Mouse (Mus musculus) lung, embryonic 16.5 days (tissue): ENCODE results near the gene Ranbp3. TPM values are rescaled to one million over a fixed set of nuclear protein-coding genes. Genes with fewer than 3 reads are reported as not detected.
A peak's percentile ranks its signal among the peaks of the same experiment; 100 is the strongest.
"Not testable (repeated sequence)": the region's sequence is repeated elsewhere in the genome, so short reads cannot be mapped to it uniquely, and the experiment has no call there.

Experiments used
- ATAC-seq: fragments of 200-750 bp; cut with Nextera tagmentation; 2 replicates; pipeline ENCODE4 v1.8.0; 2017; ENCODE audit warnings: low read depth, mild to moderate bottlenecking, moderate library complexity
- H3K27ac ChIP-seq: fragments of 300-500 bp; sonication (generic); 2 replicates; pipeline ENCODE4 v1.5.1; 2014; ENCODE audit warnings: mild to moderate bottlenecking, control low read depth, low read length
- H3K27me3 ChIP-seq: fragments of 300-500 bp; sonication (generic); 2 replicates; pipeline ENCODE4 v1.6.1; 2014; ENCODE audit warnings: low read depth, low read length, mixed read lengths; ENCODE audit not compliant: control insufficient read depth, insufficient read depth
- H3K36me3 ChIP-seq: fragments of 300-500 bp; sonication (generic); 2 replicates; pipeline ENCODE4 v1.6.1; 2014; ENCODE audit warnings: low read length; ENCODE audit not compliant: control insufficient read depth, insufficient read depth
- H3K4me1 ChIP-seq: fragments of 300-500 bp; sonication (generic); replicated peaks from 2 replicates; pipeline ENCODE4 v1.6.1; 2014; ENCODE audit warnings: low read length, mixed read lengths; ENCODE audit not compliant: control insufficient read depth, insufficient read depth
- H3K4me2 ChIP-seq: fragments of 300-500 bp; sonication (generic); 2 replicates; pipeline ENCODE4 v1.6.1; 2014; ENCODE audit warnings: low read depth, low read length, control low read depth
- H3K4me3 ChIP-seq: fragments of 300-500 bp; sonication (generic); 2 replicates; pipeline ENCODE4 v1.5.1; 2014; ENCODE audit warnings: mild to moderate bottlenecking, low read length, control low read depth
- H3K9ac ChIP-seq: fragments of 300-500 bp; sonication (generic); 2 replicates; pipeline ENCODE4 v1.6.1; 2014; ENCODE audit warnings: low read length, control low read depth
- H3K9me3 ChIP-seq: fragments of 300-500 bp; sonication (generic); 2 replicates; pipeline ENCODE4 v1.6.1; 2016; ENCODE audit warnings: low read length; ENCODE audit not compliant: control insufficient read depth
- WGBS: fragments of 180-500 bp; shearing (Covaris S2); extraction: QIAGEN DNeasy Blood & Tissue Kit; methylation state at CpG from one replicate; pipeline ENCODE4 v1.1.7; 2014; 5-methylcytosine and 5-hydroxymethylcytosine counted together
- polyA plus RNA-seq: library from polyadenylated mRNA; unstranded; fragments of >200 nt; fragmentation: Nextera tagmentation; extraction: Ambion mirVana; gene quantifications from 2 replicates; pipeline ENCODE4 v1.2.1, GENCODE M21; 2015

Ranbp3 gene
- 80.2 and 92.8 TPM in 2 replicates for polyA plus RNA-seq

DNA sequence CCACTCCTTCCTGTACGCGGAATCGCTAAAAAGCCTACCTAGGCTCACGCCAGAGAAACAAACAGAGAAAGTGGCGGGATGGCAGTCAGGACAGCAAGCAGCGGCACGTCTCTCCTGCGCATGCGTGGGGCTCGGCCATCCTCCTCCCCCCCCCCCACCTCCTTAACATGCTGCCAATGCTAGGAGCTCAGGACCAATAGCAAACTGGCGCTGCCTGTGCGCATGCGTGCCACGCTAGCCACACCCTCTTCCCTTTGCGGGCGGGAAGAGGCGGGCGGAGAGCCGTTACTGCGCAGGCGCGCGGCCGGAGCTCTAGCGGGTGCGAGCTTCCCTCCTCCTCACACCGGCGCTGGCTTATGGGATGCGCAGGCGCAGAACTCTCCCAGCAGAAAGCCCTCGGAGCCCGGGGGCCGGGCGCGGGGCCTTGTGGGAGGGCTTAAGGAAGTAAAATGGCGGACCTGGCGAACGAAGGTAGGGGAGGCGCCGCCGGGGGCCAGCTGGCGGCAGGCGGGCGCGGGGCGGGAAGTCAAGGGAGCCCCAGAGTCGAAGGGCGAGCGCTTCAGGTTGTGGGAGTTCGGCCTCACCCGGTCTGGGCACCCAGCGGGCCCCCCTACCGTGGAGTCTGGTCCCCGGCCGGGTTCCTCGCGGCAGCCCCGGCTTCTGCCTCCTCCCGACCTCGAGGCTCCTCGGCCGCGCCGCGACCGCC, at the start of gene Ranbp3:
Gene Ranbp3, plus strand, starts transcription at position 354 of the 706 bp plus-strand sequence.
- Histone ChIP-seq H3K27ac (peak within 1 kb of the TSS; percentile 96), H3K27me3 (no peaks in the 10 kb centered on the region), H3K4me1 (peaks cover 18% of the 10 kb centered on the region), H3K36me3 (peaks cover 19% of the 10 kb centered on the region), H3K4me2 (peak within 1 kb of the TSS; percentile 83), H3K4me3 (peak within 1 kb of the TSS; percentile 80), H3K9ac (peak within 1 kb of the TSS; percentile 89), H3K9me3 (no peaks in the 10 kb centered on the region)
- ATAC-seq, result peak; percentile 94
- 0% methylated on average over 46 of the region's 66 CpGs for WGBS

GRCm38 (mm10) chr17:56625495-56625894, 47.6 kb upstream of the Ranbp3 start:
- Histone ChIP-seq H3K4me1 (peaks cover 10% of the 10 kb centered on the region), H3K27ac (no peak overlapping the region), H3K9me3 (no peaks in the 10 kb centered on the region), H3K36me3 (peaks cover 22% of the 10 kb centered on the region), H3K27me3 (no peaks in the 10 kb centered on the region), H3K9ac (no peak overlapping the region), H3K4me2 (peak overlapping the region; percentile 96), H3K4me3 (no peak overlapping the region)
- no peak for ATAC-seq
- 73% methylated on average over 3 of the region's 3 CpGs for WGBS

DNA sequence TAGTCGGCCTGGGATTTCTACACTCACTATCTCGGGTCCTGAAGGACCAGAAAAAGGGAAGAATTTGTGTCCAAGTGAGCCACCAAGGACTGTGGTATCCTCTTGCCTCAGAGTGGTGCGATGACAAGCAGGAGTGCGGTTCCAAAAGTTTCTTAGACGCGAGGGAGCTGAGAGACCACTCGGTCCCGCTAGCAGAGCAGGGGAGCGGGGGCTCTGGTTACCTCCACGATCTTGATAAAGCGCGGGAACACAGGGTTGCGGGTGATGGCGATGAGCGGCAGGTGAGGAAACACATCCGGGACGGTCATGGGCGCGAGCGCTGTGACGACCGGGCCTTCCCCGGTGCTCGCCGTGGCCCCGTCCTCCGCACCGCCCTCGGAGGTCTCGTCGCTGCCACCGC, 46.8 kb upstream of the Ranbp3 start:
- WGBS, result under 1% methylated on average over 32 of the region's 32 CpGs
- Histone ChIP-seq H3K27me3 (no peaks in the 10 kb centered on the region), H3K27ac (peak overlapping the region; percentile 56; the same call in 1 of the 2 replicates), H3K9ac (peak overlapping the region; percentile 92), H3K4me3 (peak overlapping the region; percentile 85), H3K4me2 (peak overlapping the region; percentile 96), H3K36me3 (peaks cover 17% of the 10 kb centered on the region), H3K9me3 (no peaks in the 10 kb centered on the region), H3K4me1 (peaks cover 10% of the 10 kb centered on the region)
- no peak for ATAC-seq

GRCm38 (mm10) chr17:56626754-56627470, 46.2 kb upstream of the Ranbp3 start, which contains the start of gene Lonp1:
Gene Lonp1 (minus strand): TSS chr17:56626887.
- Histone ChIP-seq H3K4me2 (peak within 1 kb of the TSS; percentile 96), H3K27me3 (no peaks in the 10 kb centered on the region)
- WGBS, result under 1% methylated on average over 50 of the region's 51 CpGs

GRCm38 (mm10) chr17:56627530-56628277, 45.4 kb upstream of the Ranbp3 start, which contains the start of gene Catsperd:
Gene Catsperd (plus strand): TSS chr17:56628143.
- Histone ChIP-seq H3K9me3 (no peaks in the 10 kb centered on the region), H3K27me3 (no peaks in the 10 kb centered on the region), H3K36me3 (peaks cover 9% of the 10 kb centered on the region; the same call in 1 of the 2 replicates), H3K4me1 (peaks cover 10% of the 10 kb centered on the region), H3K4me3 (peak within 1 kb of the TSS; percentile 85), H3K27ac (peak within 1 kb of the TSS; percentile 42; the same call in 1 of the 2 replicates), H3K9ac (peak within 1 kb of the TSS; percentile 92), H3K4me2 (peak within 1 kb of the TSS; percentile 61)
- 7% methylated on average over 26 of the region's 26 CpGs for WGBS
- peak; percentile 39 for ATAC-seq

More at GRCm38 (mm10) chr17:56626754-56627470, 46.2 kb upstream of the Ranbp3 start, which contains the start of gene Lonp1:
- Histone ChIP-seq H3K9me3 (no peaks in the 10 kb centered on the region), H3K4me3 (peak within 1 kb of the TSS; percentile 85), H3K36me3 (peaks cover 13% of the 10 kb centered on the region), H3K9ac (peak within 1 kb of the TSS; percentile 92), H3K4me1 (peaks cover 10% of the 10 kb centered on the region), H3K27ac (peak within 1 kb of the TSS; percentile 56; the same call in 1 of the 2 replicates)
- peak; percentile 96 for ATAC-seq

DNA sequence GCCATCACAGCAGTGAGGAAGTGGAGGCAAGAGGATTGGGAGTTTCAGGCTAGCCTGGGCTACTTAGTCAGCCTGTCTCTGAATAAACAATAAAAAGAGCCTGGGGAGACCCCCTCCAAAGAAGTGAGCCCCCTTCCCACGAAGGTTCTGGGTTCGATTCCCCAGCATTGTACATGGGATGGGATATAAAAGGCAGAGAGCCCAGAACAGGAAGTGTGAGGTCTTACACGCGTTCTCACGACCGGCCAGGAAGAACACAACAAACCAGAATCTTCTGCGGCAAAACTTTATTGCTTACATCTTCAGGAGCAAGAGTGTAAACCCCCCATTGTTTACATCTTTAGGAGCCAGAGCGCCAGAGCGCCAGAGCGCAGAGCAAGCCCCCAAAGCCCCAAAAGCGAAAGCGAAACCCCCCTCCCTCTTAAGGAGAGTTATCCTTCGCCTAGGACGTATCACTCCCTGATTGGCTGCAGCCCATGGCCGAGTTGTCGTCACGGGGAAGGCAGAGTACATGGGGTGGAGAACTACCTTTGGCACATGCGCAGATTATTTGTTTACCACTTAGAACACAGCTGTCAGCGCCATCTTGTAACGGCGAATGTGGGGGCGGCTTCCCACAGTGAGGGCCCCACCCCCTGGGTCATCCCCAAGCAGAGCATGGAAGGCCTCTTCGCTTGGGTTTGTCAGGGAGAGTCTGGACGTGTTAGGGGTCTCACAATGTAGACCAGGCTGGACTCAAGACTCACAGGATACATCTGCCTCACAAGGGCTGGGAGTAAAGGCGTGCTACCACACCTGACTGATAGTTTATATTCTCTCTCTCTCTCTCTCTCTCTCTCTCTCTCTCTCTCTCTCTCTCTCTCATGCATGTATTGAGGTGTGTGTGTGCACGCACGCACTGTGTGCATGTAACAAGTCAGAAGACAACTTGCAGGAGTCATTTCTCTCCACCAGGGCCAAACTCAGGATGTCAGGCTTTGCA, 43.0 kb upstream of the Ranbp3 start:
- not testable (repeated sequence) for H3K9me3 ChIP-seq, H3K4me3 ChIP-seq, H3K27me3 ChIP-seq, ATAC-seq, H3K4me1 ChIP-seq, H3K4me2 ChIP-seq, H3K9ac ChIP-seq, H3K36me3 ChIP-seq, H3K27ac ChIP-seq
- 77% methylated on average over 27 of the region's 27 CpGs for WGBS

DNA sequence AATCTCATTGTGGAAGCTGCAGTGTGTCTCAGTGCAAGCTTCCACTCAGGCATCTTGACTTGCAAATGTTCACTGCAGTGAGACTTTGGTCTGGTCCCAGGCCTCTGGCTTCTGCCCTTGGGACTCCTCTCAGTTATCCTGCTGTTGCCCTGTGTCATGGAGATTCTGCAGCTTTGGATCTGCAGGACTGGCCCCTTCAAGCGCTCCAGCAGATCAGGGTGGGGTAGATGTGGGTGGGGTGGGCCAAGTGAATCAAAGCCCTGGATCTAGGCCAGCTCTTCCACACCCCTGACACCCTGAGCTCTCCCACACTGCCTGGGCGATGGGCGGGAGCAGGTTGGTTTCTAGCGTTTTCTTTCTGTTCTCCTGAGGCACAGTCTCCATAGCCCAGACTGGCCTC, 41.3 kb upstream of the Ranbp3 start:
- no peak for ATAC-seq
- no peak overlapping the region for H3K27ac ChIP-seq
- no peak overlapping the region for H3K4me3 ChIP-seq
- H3K4me1 ChIP-seq, result no peaks in the 10 kb centered on the region; the same call in 1 of the 2 replicates
- H3K9ac ChIP-seq, result no peak overlapping the region
- H3K36me3 ChIP-seq, result no peaks in the 10 kb centered on the region
- 54% methylated on average over 4 of the region's 4 CpGs for WGBS
- no peak overlapping the region for H3K4me2 ChIP-seq
- H3K27me3 ChIP-seq, result no peaks in the 10 kb centered on the region
- no peaks in the 10 kb centered on the region for H3K9me3 ChIP-seq

DNA sequence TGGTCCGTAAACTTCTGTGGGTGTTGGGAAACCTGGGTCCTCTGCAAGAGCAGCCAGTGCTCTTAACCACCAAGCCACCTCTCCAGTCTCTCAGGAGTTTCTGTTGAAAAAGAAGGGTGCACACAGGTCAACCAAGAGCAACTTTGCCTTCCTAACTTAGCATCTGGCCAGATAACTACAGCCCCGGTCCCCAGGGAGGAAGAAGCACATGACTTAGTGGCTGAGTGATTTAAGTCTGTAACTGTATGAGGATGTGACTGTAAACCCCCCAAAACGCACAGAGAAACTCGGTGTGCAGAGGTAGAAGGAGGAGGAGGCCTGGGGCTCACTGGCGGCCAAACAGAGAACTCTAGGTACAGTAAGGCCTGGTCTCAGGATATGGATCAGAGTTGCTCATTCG, 39.1 kb upstream of the Ranbp3 start:
- Histone ChIP-seq H3K4me3 (no peak overlapping the region), H3K27me3 (no peaks in the 10 kb centered on the region), H3K4me2 (no peak overlapping the region), H3K9me3 (no peaks in the 10 kb centered on the region), H3K27ac (no peak overlapping the region), H3K4me1 (no peaks in the 10 kb centered on the region), H3K9ac (no peak overlapping the region), H3K36me3 (no peaks in the 10 kb centered on the region)
- WGBS, result 79% methylated on average over 6 of the region's 6 CpGs
- no peak for ATAC-seq
